Mouse (Mus musculus): ENCODE data around the gene Alox12b.

DNA sequence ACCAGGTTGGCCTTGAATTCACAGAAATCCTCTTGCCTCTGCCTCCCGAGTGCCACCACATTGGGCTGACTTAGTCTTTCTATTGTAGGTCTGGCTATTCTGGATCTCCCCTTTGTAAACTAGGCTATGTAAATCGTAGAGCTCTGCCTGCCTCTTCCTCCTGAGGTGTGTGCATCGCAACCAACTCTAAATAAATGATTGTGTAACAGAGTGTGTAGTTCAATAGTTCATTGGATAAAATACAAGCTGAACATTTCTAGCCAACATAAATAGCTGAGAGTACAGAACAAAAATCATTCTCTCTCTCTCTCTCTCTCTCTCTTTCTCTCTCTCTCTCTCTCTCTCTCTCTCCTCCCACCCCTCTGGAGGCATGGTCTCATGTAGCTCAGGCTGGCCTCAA is 42.2 kb upstream of the Alox12b start:
- TF ChIP-seq CTCF (IDR thresholded peaks at IDR 0.05; ENCODE audit: borderline replicate concordance, insufficient read depth, low read depth, low read length) (no peak), POLR2A (IDR thresholded peaks at IDR 0.05; ENCODE audit: borderline replicate concordance, insufficient read depth, low read length) (no peak)

All from cerebellum, adult 2 months (tissue).